Mouse (Mus musculus) embryonic fibroblast, embryonic 13.5 days (primary cell): ENCODE results near the gene St8sia6. TPM values are rescaled to one million over a fixed set of nuclear protein-coding genes. Genes with fewer than 3 reads are reported as not detected.

Source experiments
- H3K27ac ChIP-seq: 2 replicates; pipeline ENCODE4 v1.5.1; 2012; ENCODE audit warnings: low read length, control low read depth, inconsistent platforms; ENCODE audit not compliant: insufficient read depth
- H3K4me1 ChIP-seq: 2 replicates; pipeline ENCODE4 v1.6.1; 2011; ENCODE audit warnings: low read length; ENCODE audit not compliant: control insufficient read depth, insufficient read depth
- H3K4me3 ChIP-seq: 2 replicates; pipeline ENCODE4 v1.5.1; 2011; ENCODE audit warnings: mild to moderate bottlenecking, control low read depth, low read length; ENCODE audit not compliant: insufficient read depth
- CTCF ChIP-seq: IDR thresholded peaks from 2 replicates; pipeline ENCODE4 v1.5.1; 2011; ENCODE audit warnings: mild to moderate bottlenecking, control low read depth, low read length, moderate library complexity, borderline replicate concordance; ENCODE audit not compliant: insufficient read depth
- POLR2A ChIP-seq: IDR thresholded peaks from 2 replicates; pipeline ENCODE4 v1.6.1; 2011; ENCODE audit warnings: low read depth, mild to moderate bottlenecking, control low read depth, low read length, moderate library complexity
- polyA plus RNA-seq: library from polyadenylated mRNA; stranded (reverse); fragments of >200 nt; gene quantifications from 2 replicates; pipeline ENCODE4 v1.2.4, GENCODE M21; 2011; ENCODE audit warnings: low read depth; ENCODE audit not compliant: missing spikeins, insufficient read length

Gene St8sia6
- polyA plus RNA-seq, 1 experiment, result 0.21 TPM

DNA sequence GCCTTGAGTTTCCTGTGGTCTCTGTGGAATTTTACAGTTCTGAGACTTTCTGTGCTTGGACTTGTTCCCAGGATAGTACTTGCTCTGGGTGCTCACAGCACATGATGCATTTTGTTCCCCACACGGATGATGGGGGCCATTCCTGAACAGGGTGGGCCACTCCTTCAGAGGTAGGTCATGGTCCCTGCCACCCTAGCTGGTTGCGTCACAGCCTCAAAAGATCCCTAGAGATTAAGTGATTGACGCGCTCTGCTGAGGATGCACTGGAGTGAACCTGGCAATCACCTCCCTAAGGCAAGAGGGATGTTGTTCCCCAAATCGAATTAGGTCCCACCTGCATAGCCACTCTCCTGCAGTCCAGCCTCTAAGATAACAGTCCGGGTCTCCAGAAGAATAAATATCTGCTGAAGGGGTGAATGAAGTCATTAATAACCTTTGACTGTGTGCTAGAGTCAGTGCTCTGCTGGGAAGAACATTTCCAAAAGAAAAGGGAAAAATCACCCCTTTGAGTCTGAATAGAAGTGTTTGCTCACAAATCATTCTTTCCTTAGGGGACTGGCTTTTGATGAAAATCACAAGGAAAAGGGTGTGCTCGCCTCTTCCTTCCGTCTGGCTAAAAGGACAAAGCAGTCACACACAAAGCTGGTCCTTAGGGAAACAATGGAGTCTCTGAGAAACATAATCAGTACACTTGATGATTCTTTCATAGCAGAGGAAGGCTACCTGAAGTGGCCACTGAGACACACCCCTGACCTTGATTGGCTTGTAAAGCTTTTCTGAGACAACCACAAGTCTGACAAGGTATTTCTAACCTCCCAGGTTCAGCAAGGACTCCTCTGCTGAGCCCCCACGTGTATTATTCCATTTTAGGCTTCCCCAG, 26.1 kb downstream of the St8sia6 start:
- no peak overlapping the region for H3K4me3 ChIP-seq
- no peak overlapping the region for H3K27ac ChIP-seq
- no peak for TF ChIP-seq POLR2A
- TF ChIP-seq CTCF, result no peak
- H3K4me1 ChIP-seq, result no peaks in the 10 kb centered on the region

DNA sequence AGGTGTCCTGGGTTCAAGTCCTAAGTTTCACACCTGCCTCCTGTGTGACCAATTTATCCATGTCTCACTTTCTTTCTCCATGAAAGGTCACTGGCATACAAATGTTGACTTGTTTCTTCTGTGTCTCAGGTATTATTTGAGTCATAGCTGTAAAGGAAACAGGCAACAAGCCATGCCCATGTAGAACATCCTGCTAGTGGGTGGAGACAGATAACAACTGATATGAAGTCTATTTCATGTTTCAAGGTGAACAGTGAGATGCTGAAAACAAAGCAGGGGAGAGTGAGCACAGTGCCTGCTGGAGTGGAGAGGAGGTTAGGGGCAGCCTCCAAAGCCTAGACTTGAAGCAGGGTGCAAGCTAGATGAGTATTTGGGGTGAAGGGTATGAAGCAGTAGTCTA, 33.5 kb downstream of the St8sia6 start:
- Histone ChIP-seq H3K27ac (no peak overlapping the region), H3K4me3 (no peak overlapping the region), H3K4me1 (no peaks in the 10 kb centered on the region)
- TF ChIP-seq CTCF (no peak), POLR2A (no peak)

DNA sequence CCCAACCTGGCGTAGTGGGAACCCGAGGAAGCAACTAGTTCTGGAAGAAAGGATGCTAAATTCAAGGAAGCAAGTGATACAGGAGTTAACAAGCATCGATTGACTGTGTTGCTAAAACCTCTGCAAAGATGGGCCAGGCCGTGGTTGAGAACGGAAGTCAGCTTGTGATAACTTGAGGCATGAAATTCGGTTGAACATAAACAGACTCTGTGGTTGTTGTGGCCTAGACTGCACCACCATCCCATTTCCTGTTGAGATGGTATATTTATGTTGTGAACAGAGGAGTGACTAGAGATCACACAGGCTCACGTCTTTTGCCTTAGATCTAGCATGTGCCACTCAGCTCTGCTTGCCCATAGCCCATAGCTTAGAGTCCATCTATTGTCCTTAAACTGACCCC, 36.5 kb downstream of the St8sia6 start:
- Histone ChIP-seq H3K27ac (no peak overlapping the region), H3K4me3 (no peak overlapping the region), H3K4me1 (no peaks in the 10 kb centered on the region)
- TF ChIP-seq POLR2A, result no peak
- TF ChIP-seq CTCF, result no peak

DNA sequence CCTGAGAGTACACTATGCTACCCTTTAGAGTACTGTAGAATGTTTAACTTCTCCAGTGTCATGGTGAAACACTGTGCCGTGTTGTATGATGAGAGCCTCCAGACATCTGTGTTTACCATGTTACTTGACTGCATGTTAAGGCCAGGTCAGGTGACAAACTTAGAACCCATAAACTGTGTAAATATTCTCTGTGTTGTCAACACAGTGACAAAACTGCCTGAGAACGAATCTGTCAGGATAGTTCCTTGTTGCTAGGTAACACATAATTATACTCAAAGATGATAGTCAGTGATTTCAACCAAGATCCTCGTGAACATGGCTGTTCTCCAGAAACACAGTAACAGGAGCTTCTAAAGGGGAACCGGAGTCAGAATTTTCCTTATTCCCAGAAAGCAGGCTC, 38.1 kb downstream of the St8sia6 start:
- TF ChIP-seq CTCF (no peak), POLR2A (no peak)
- Histone ChIP-seq H3K4me3 (no peak overlapping the region), H3K27ac (no peak overlapping the region), H3K4me1 (no peaks in the 10 kb centered on the region; the same call in 1 of the 2 replicates)

DNA sequence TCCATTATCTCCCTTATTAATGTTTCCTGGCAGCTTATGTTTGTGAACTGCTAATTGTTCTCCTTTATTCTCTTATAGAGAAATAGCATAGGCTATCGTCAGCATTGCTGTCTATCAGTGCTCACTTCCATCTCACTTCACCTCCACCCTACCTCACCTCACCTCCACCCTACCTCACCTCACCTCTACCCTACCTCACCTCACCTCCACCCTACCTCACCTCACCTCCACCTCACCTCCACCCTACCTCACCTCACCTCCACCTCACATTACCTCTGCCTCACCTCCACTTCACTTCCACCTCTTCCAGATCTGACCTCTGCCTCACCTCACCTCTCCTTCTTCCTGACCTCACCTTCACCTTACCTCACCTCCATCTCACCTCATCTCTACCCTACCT, 42.2 kb downstream of the St8sia6 start:
- H3K4me1 ChIP-seq, result peaks cover 5% of the 10 kb centered on the region; the same call in 1 of the 2 replicates
- TF ChIP-seq CTCF (no peak), POLR2A (no peak)
- H3K27ac ChIP-seq, result no peak overlapping the region
- no peak overlapping the region for H3K4me3 ChIP-seq

DNA sequence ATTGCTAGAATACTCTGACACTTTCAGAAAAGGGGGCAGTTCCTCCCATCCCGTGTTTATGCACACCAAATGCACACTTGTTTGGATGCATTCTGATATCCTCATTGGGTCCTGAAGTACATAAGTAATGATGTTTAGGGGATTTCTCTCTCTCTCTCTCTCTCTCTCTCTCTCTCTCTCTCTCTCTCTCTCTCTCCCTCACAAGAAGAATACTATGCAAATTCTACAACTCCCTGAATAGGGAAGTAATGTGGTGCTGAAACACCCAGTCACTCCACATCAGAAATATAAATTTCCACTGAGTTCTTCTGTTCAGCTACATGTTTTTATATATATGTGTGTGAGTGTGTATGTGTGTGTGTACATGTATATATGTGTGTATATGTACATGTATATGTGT, 43.1 kb downstream of the St8sia6 start:
- H3K4me3 ChIP-seq, result no peak overlapping the region
- peaks cover 5% of the 10 kb centered on the region; the same call in 1 of the 2 replicates for H3K4me1 ChIP-seq
- TF ChIP-seq POLR2A (no peak), CTCF (no peak)
- H3K27ac ChIP-seq, result peak overlapping the region; percentile 92

DNA sequence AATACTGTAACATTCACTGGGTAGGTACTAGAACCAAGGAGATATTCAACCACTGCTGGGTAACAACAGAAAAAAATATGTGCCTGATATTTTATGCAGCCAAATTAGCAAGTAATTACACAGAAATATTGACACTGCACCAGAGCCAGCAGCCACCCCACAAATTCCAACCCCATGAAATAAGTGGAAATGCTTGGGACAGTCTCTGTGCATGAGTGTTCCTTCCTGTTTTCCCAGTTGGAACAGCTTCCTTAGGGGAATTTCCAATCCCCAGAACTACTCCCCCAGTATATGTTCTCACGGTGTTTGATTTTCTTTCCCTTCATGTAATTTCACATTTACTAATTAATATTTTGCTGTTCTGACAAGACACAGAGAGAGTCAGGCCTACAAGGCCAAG, 43.8 kb downstream of the St8sia6 start:
- TF ChIP-seq CTCF (no peak), POLR2A (no peak)
- H3K4me3 ChIP-seq, result no peak overlapping the region
- H3K27ac ChIP-seq, result peak overlapping the region; percentile 92
- peaks cover 5% of the 10 kb centered on the region; the same call in 1 of the 2 replicates for H3K4me1 ChIP-seq

DNA sequence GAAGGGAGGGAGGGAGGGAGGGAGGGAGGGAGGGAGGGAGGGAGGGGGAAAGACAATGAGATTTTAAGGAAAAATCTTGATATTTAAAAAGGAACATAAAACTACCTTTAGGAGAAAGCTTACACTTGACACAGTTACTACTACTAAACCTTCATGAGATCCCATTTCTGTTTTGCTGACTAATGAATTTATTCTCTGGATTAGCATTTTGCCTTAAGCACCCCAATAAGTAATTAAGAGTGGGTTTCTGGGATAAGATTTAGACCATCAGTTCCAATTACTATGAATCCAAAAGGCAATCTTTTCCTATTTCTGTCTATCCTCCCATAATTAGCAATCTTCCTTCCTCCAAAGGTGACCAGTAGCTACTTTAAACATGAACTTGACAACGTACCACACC, 44.7 kb downstream of the St8sia6 start:
- Histone ChIP-seq H3K4me3 (no peak overlapping the region), H3K27ac (no peak overlapping the region), H3K4me1 (peaks cover 5% of the 10 kb centered on the region; the same call in 1 of the 2 replicates)
- TF ChIP-seq POLR2A, result no peak
- no peak for TF ChIP-seq CTCF

DNA sequence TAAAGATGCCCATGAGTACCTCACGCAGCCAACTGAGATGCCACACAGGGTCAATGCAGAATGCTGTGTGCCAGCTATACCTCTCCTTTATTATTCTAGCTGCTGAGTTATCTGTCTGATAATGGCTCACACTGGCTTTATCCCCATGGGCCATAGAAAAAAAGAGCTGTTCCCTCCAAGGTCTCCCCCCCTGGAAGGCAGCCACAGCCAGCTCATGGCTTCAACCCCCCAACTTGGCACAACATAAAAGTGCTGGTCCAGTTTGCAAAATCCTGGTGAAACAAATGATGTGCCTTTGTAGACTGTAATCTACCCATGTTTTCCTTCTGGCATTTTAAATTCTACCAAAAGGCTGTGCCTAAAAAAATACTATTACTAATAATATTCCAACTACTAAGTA, 46.3 kb downstream of the St8sia6 start:
- Histone ChIP-seq H3K4me1 (peaks cover 5% of the 10 kb centered on the region; the same call in 1 of the 2 replicates), H3K27ac (no peak overlapping the region), H3K4me3 (no peak overlapping the region)
- TF ChIP-seq CTCF, result no peak

DNA sequence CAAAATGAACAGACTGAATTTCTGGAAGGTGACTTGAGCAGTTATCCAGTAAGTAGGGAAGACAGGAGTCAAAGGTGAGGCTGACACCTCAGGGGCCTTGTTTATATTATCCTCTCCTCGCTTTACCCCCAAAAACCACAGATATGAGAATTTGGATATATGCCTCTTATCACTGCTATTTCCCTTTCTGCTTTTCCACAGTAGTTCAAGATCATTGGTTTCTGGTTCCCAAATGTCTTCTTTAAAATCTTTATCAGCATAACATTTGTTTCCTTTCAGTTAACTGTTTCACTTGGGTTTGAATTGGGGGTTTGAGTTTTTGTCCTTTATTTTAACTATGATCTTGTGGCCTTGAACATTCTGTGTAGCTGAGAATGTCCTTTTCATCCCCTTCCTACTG, 47.8 kb downstream of the St8sia6 start:
- H3K4me1 ChIP-seq, result peaks cover 5% of the 10 kb centered on the region; the same call in 1 of the 2 replicates
- H3K27ac ChIP-seq, result no peak overlapping the region

More for the DNA sequence above, 47.8 kb downstream of the St8sia6 start:
- no peak overlapping the region for H3K4me3 ChIP-seq
- TF ChIP-seq POLR2A (no peak), CTCF (no peak)
